Mouse (Mus musculus): ENCODE measurements around the gene Trim45.

- no peak for TF ChIP-seq GATA1 (IDR thresholded peaks at IDR 0.05; ENCODE audit: low read length)
- no peak for TF ChIP-seq TAL1 (IDR thresholded peaks at IDR 0.05; ENCODE audit: low read length)
These were observed 10.3 kb upstream of the Trim45 start for GRCm38 (mm10) chr3:100911498-100912213.
